Comparison of ENCODE assay signal across 8 mouse cellular contexts in genomic region chr15:78174887-78175245, GRCm38 (mm10). TPM values are rescaled to one million over a fixed set of nuclear protein-coding genes. Genes with fewer than 3 reads are reported as not detected.
DNase-seq lines count a peak whose midpoint lies in the region; ATAC-seq and TF ChIP-seq lines count a peak whose summit lies in the region.

No protein-coding gene starts in this region.

- H3K9me3 ChIP-seq in E14TG2a.4 (ENCODE audit: low read length), result no peaks in the 10 kb centered on the region
- no peaks in the 10 kb centered on the region for H3K9me3 ChIP-seq in forebrain, postnatal 0 days (ENCODE audit: low read length)
- H3K9me3 ChIP-seq in liver, embryonic 16.5 days (replicated peaks; ENCODE audit: control insufficient read depth, low read length), result no peaks in the 10 kb centered on the region

- H3K4me1 ChIP-seq in heart, adult 2 months (ENCODE audit: control insufficient read depth, insufficient read depth, low read length), result peaks cover 6% of the 10 kb centered on the region
- H3K4me1 ChIP-seq in E14TG2a.4 (replicated peaks; ENCODE audit: low read depth, low read length), result peaks cover 59% of the 10 kb centered on the region
- peaks cover 17% of the 10 kb centered on the region for H3K4me1 ChIP-seq in forebrain, postnatal 0 days (ENCODE audit: insufficient read depth)
- H3K4me1 ChIP-seq in liver, embryonic 16.5 days (ENCODE audit: control insufficient read depth, low read depth, low read length), result peaks cover 18% of the 10 kb centered on the region

- no peak for ATAC-seq in forebrain, postnatal 0 days
- no peak for ATAC-seq in liver, embryonic 16.5 days (ENCODE audit: low read depth)

- TF ChIP-seq EP300 in heart, adult 2 months (IDR thresholded peaks at IDR 0.05; ENCODE audit: insufficient read depth, low read depth, low read length), result no peak

- peak overlapping the region; percentile 37 for H3K9ac ChIP-seq in heart, adult 2 months (ENCODE audit: low read depth, low read length)
- peak overlapping the region; percentile 54 for H3K9ac ChIP-seq in forebrain, postnatal 0 days
- H3K9ac ChIP-seq in liver, embryonic 16.5 days (ENCODE audit: low read depth, low read length), result peak overlapping the region; percentile 45

- 73% methylated on average over 6 of the region's 6 CpGs for WGBS in heart, adult 2 months
- WGBS in forebrain, postnatal 0 days, result 66% methylated on average over 6 of the region's 6 CpGs
- 76% methylated on average over 6 of the region's 6 CpGs for WGBS in liver, embryonic 16.5 days (ENCODE audit: insufficient replicate concordance)

- H3K27me3 ChIP-seq in heart, adult 2 months (ENCODE audit: control insufficient read depth, insufficient read depth, low read length), result no peaks in the 10 kb centered on the region
- H3K27me3 ChIP-seq in E14TG2a.4 (ENCODE audit: insufficient read depth, low read length), result no peaks in the 10 kb centered on the region
- no peaks in the 10 kb centered on the region for H3K27me3 ChIP-seq in forebrain, postnatal 0 days (ENCODE audit: insufficient read depth, low read length)
- H3K27me3 ChIP-seq in liver, embryonic 16.5 days (ENCODE audit: control insufficient read depth, insufficient read depth, low read depth, low read length), result no peaks in the 10 kb centered on the region

- DNase-seq in heart, adult 2 months, result no peak
- DNase-seq in heart, postnatal 14 days, result no peak
- no peak for DNase-seq in forebrain, postnatal 0 days
- no peak for DNase-seq in cerebellum, postnatal 14 days
- no peak for DNase-seq in layer of hippocampus, adult 11-12 months (ENCODE audit: low spot score)
- DNase-seq in retina, postnatal 1 day, result no peak

- peak overlapping the region; percentile 60 for H3K4me3 ChIP-seq in heart, adult 2 months
- peak overlapping the region; percentile 77 for H3K4me3 ChIP-seq in E14TG2a.4 (replicated peaks; ENCODE audit: low read length)
- peak overlapping the region; percentile 39 for H3K4me3 ChIP-seq in forebrain, postnatal 0 days (ENCODE audit: low read depth, low read length)
- peak overlapping the region; percentile 82 for H3K4me3 ChIP-seq in liver, embryonic 16.5 days (ENCODE audit: low read depth, low read length)

- intact Hi-C loops in heart, adult 2 months (cut with DNase I), result loop anchor here (5.0 kb wide), 4 partner anchors 62 to 342 kb away; no protein-coding TSS in a partner anchor
- intact Hi-C loops in heart, postnatal 14 days (cut with DNase I), result loop anchor here (5.0 kb wide), 3 partner anchors 162 to 357 kb away; partner anchors contain the start of gene C1qtnf6

- no peaks in the 10 kb centered on the region for H3K36me3 ChIP-seq in heart, adult 2 months (ENCODE audit: control insufficient read depth, insufficient read depth, low read length)
- H3K36me3 ChIP-seq in E14TG2a.4 (ENCODE audit: insufficient read depth, low read length), result no peaks in the 10 kb centered on the region; the same call in 1 of the 2 replicates
- no peaks in the 10 kb centered on the region for H3K36me3 ChIP-seq in forebrain, postnatal 0 days (ENCODE audit: insufficient read depth)
- no peaks in the 10 kb centered on the region for H3K36me3 ChIP-seq in liver, embryonic 16.5 days (ENCODE audit: control insufficient read depth, insufficient read depth)

- TF ChIP-seq CTCF in heart, adult 2 months (IDR thresholded peaks at IDR 0.05), result no peak
- no peak for TF ChIP-seq CTCF in E14TG2a.4 (conservative IDR thresholded peaks at IDR 0.05; ENCODE audit: low read length)
- TF ChIP-seq CTCF in forebrain, postnatal 0 days (IDR thresholded peaks at IDR 0.05; ENCODE audit: low read depth), result no peak

- H3K27ac ChIP-seq in heart, adult 2 months, result peak overlapping the region; percentile 77
- H3K27ac ChIP-seq in forebrain, postnatal 0 days (ENCODE audit: low read depth, low read length), result peak overlapping the region; percentile 81
- H3K27ac ChIP-seq in liver, embryonic 16.5 days (ENCODE audit: low read length), result no peak overlapping the region

- peak overlapping the region; percentile 54 for H3K4me2 ChIP-seq in forebrain, postnatal 0 days (ENCODE audit: low read depth)
- H3K4me2 ChIP-seq in liver, embryonic 16.5 days (ENCODE audit: low read depth, low read length), result peak overlapping the region; percentile 97

- no peaks in the 10 kb centered on the region for H3K79me2 ChIP-seq in heart, adult 2 months (replicated peaks; ENCODE audit: control insufficient read depth, insufficient read depth, low read length)

- no peak for TF ChIP-seq POLR2A in heart, adult 2 months (IDR thresholded peaks at IDR 0.05; ENCODE audit: insufficient read depth, low read depth, low read length)

RNA-seq across cellular contexts. Expression of gene Ift27, which starts 1.0 kb away (rescaled TPM):
- 10 to 100 TPM in 1 of 2 experiments, 1 to 10 TPM in 1; 9.3 to 10.0 TPM for total RNA-seq in heart, adult 2 months (2021)
- 22.6 and 22.8 TPM in 2 replicates for polyA plus RNA-seq in heart, adult 2 months (2012; rRNA removed)
- 10 to 100 TPM; 11.3 to 12.8 TPM for total RNA-seq in heart, postnatal 14 days (2021)
- 41.2 and 43.1 TPM in 2 replicates for total RNA-seq in forebrain, postnatal 0 days (2014; rRNA removed)
- polyA plus RNA-seq in forebrain, postnatal 0 days (2015; fragmentation: Nextera tagmentation; extraction: Ambion mirVana), result 134 and 145 TPM in 2 replicates
- polyA plus RNA-seq in liver, embryonic 16.5 days (2015; fragmentation: Nextera tagmentation; extraction: Ambion mirVana), result 26.6 and 27.8 TPM in 2 replicates

RNA-seq across cellular contexts. Expression of gene Pvalb, which starts 31.3 kb away (rescaled TPM):
- total RNA-seq in heart, adult 2 months (2021), result under 1 TPM; 0.44 to 0.77 TPM
- 0.37 and 0.56 TPM in 2 replicates for polyA plus RNA-seq in heart, adult 2 months (2012; rRNA removed)
- total RNA-seq in heart, postnatal 14 days (2021), result under 1 TPM in 1 of 2 experiments, not detected in 1; 0.29 TPM
- 0.33 and 0.77 TPM in 2 replicates for total RNA-seq in forebrain, postnatal 0 days (2014; rRNA removed)
- polyA plus RNA-seq in forebrain, postnatal 0 days (2015; fragmentation: Nextera tagmentation; extraction: Ambion mirVana), result 1.8 and 2.8 TPM in 2 replicates
- polyA plus RNA-seq in liver, embryonic 16.5 days (2015; fragmentation: Nextera tagmentation; extraction: Ambion mirVana), result not detected in 2 replicates

RNA-seq across cellular contexts. Expression of gene Cacng2, which starts 55.0 kb away (rescaled TPM):
- total RNA-seq in heart, adult 2 months (2021), result not detected
- polyA plus RNA-seq in heart, adult 2 months (2012; rRNA removed), result 0.03 TPM in 1 of 2 replicates, not detected in the other
- total RNA-seq in heart, postnatal 14 days (2021), result not detected
- total RNA-seq in forebrain, postnatal 0 days (2014; rRNA removed), result 9.8 and 13.6 TPM in 2 replicates
- 6.8 and 10.1 TPM in 2 replicates for polyA plus RNA-seq in forebrain, postnatal 0 days (2015; fragmentation: Nextera tagmentation; extraction: Ambion mirVana)
- not detected in 2 replicates for polyA plus RNA-seq in liver, embryonic 16.5 days (2015; fragmentation: Nextera tagmentation; extraction: Ambion mirVana)

Comparison
In these comparisons a context has a peak if more than half of its experiments do, and no peak if none do; other contexts are left out.
1. RNA of gene Cacng2, which starts 55.0 kb away (total RNA-seq): 9.8 to 13.6 TPM in forebrain, postnatal 0 days; not detected in heart, adult 2 months and not detected in heart, postnatal 14 days; every median in the first group is over 10 times any median in the second.
2. Peak in every context shown above with its lines, with median percentiles within 50 percentile points of each other: H3K4me3 ChIP-seq and H3K9ac ChIP-seq.